In genomic region chr2:119846929-119847328, GRCm38 (mm10) we compare ENCODE assay signal across 11 mouse cellular contexts. TPM values are rescaled to one million over a fixed set of nuclear protein-coding genes. Genes with fewer than 3 reads are reported as not detected.
A peak's percentile ranks its signal among the peaks of the same experiment; 100 is the strongest.
DNase-seq lines count a peak whose midpoint lies in the region; ATAC-seq lines count a peak whose summit lies in the region.
"Had no signal": no experiment of that assay in that cellular context is flagged by ENCODE, and none has a peak within 500 bp of the region (broad histone marks: within the 10 kb centered on the region; RNA-seq: fewer than 3 reads in every experiment).

No protein-coding gene starts in this region.

- 0 out of 2 replicates have a peak, but pooled peaks cover 3% of the 10 kb centered on the region for H3K4me1 ChIP-seq in heart, embryonic 12.5 days (replicated peaks)
- no peaks in the 10 kb centered on the region for H3K4me1 ChIP-seq in forebrain, embryonic 13.5 days
- H3K4me1 ChIP-seq: megakaryocyte, embryonic 14.5 days had no signal

- H3K9ac ChIP-seq in heart, embryonic 12.5 days = no peak overlapping the region
- no peak overlapping the region for H3K9ac ChIP-seq in forebrain, embryonic 13.5 days

- ATAC-seq in heart, embryonic 12.5 days (ENCODE audit: insufficient number of reproducible peaks, low FRiP score) = no peak
- no peak for ATAC-seq in megakaryocyte-erythroid progenitor cell, adult 5-6 weeks (replicated peaks; ENCODE audit: low FRiP score, low TSS enrichment, poor library complexity, severe bottlenecking)
- ATAC-seq in forebrain, embryonic 13.5 days = no peak

- no peak overlapping the region for H3K4me2 ChIP-seq in heart, embryonic 12.5 days
- no peak overlapping the region for H3K4me2 ChIP-seq in forebrain, embryonic 13.5 days

- 0 out of 2 replicates have a peak, but pooled peaks cover 9% of the 10 kb centered on the region for H3K9me3 ChIP-seq in heart, embryonic 12.5 days (replicated peaks)
- peaks cover 3% of the 10 kb centered on the region; the same call in 1 of the 2 replicates for H3K9me3 ChIP-seq in forebrain, embryonic 13.5 days (replicated peaks)

- no peaks in the 10 kb centered on the region for H3K27me3 ChIP-seq in heart, embryonic 12.5 days (replicated peaks)
- no peaks in the 10 kb centered on the region for H3K27me3 ChIP-seq in forebrain, embryonic 13.5 days
- H3K27me3 ChIP-seq: CH12.LX had no signal

- peak; percentile 94 for DNase-seq in heart, adult 11 months
- DNase-seq in urinary bladder, postnatal 14 days (ENCODE audit: low spot score) = peak; percentile 12
- no peak for DNase-seq in urinary bladder, postnatal 10 days (ENCODE audit: low spot score)
- peak; percentile 93 to 95 for DNase-seq in cerebellum, postnatal 36 days
- DNase-seq in retina, postnatal 1 day = peak; percentile 26
- DNase-seq: kidney, postnatal 14 days had no signal

- 61% methylated on average over 4 of the region's 4 CpGs for WGBS in heart, embryonic 12.5 days
- 76% methylated on average over 4 of the region's 4 CpGs for WGBS in forebrain, embryonic 13.5 days

- H3K27ac ChIP-seq in heart, embryonic 12.5 days (ENCODE audit: poor library complexity, severe bottlenecking) = no peak overlapping the region
- no peak overlapping the region for H3K27ac ChIP-seq in forebrain, embryonic 13.5 days

- H3K36me3 ChIP-seq in heart, embryonic 12.5 days = no peaks in the 10 kb centered on the region
- no peaks in the 10 kb centered on the region for H3K36me3 ChIP-seq in forebrain, embryonic 13.5 days (ENCODE audit: poor library complexity, severe bottlenecking)

- H3K4me3 ChIP-seq in heart, embryonic 12.5 days = no peak overlapping the region
- H3K4me3 ChIP-seq in forebrain, embryonic 13.5 days = no peak overlapping the region
- H3K4me3 ChIP-seq: megakaryocyte, embryonic 14.5 days had no signal

RNA-seq across cellular contexts. Expression of gene Tyro3, which starts 49.4 kb away (rescaled TPM):
- polyA plus RNA-seq in heart, embryonic 12.5 days (2016; fragmentation: Nextera tagmentation; extraction: Ambion mirVana) = 9.2 and 10.7 TPM in 2 replicates
- total RNA-seq in megakaryocyte-erythroid progenitor cell, adult 5-6 weeks (2014; fragmentation: Nextera tagmentation) = 0.45 TPM in 1 of 2 replicates, not detected in the other
- total RNA-seq in megakaryocyte-erythroid progenitor cell, adult 5-6 weeks (2017) = not detected in 2 replicates
- 17.1 and 18.7 TPM in 2 replicates for polyA plus RNA-seq in forebrain, embryonic 13.5 days (2015; fragmentation: Nextera tagmentation; extraction: Ambion mirVana)

RNA-seq across cellular contexts. Expression of gene Mga, which starts 50.1 kb away (rescaled TPM):
- 27.6 and 29.0 TPM in 2 replicates for polyA plus RNA-seq in heart, embryonic 12.5 days (2016; fragmentation: Nextera tagmentation; extraction: Ambion mirVana)
- total RNA-seq in megakaryocyte-erythroid progenitor cell, adult 5-6 weeks (2014; fragmentation: Nextera tagmentation) = 76.3 and 98.4 TPM in 2 replicates
- 82.5 and 83.6 TPM in 2 replicates for total RNA-seq in megakaryocyte-erythroid progenitor cell, adult 5-6 weeks (2017)
- 28.5 and 28.8 TPM in 2 replicates for polyA plus RNA-seq in forebrain, embryonic 13.5 days (2015; fragmentation: Nextera tagmentation; extraction: Ambion mirVana)

RNA-seq across cellular contexts. Expression of gene Rpap1, which starts 59.6 kb away (rescaled TPM):
- 22.8 and 23.9 TPM in 2 replicates for polyA plus RNA-seq in heart, embryonic 12.5 days (2016; fragmentation: Nextera tagmentation; extraction: Ambion mirVana)
- 22.5 and 24.4 TPM in 2 replicates for total RNA-seq in megakaryocyte-erythroid progenitor cell, adult 5-6 weeks (2014; fragmentation: Nextera tagmentation)
- 5.0 and 9.1 TPM in 2 replicates for total RNA-seq in megakaryocyte-erythroid progenitor cell, adult 5-6 weeks (2017)
- 22.7 and 27.5 TPM in 2 replicates for polyA plus RNA-seq in forebrain, embryonic 13.5 days (2015; fragmentation: Nextera tagmentation; extraction: Ambion mirVana)
